Mouse (Mus musculus): Measurements from ENCODE around the gene Nfix.

Gene Nfix

DNA sequence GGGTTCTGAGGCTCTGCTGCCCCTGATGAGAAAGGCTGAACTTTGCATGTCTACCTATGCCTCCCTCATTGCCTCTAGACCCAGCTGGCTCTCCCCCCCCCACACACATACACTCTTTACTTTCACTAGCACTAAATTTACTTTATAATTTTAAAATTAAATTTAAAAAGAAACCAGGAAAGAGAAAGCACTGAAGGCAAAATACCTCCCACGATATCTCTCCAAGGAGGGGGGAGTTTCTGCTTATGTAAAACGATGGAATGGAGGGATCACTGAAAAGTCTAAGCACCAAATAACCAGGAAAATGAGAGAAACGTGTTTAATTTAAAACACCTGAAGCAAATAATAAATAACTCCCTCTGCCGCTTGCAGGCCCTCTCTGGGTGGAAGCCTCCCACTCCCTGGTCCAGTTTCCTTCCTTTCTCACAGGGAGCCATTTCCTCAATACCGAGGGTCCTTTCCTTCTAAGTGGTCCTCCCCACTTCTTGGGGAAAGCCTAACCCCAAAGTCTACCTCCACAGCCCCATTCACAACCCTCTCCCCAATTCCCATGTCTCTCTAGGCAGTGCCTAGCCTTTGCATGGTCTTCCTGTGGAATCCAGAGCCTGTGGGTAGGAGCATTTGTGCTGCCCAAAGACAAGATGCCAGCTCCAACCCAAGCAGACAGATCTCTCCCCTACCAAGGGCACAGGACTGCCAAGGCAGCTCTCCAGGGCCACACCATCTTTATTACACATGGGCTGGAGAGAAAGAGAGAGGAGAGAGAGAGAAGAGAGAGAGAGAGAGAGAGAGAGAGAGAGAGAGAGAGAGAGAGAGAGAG lies 18.2 kb downstream of the Nfix start:
- no peak for DNase-seq (ENCODE audit: low read depth, low spot score)

GRCm38 (mm10) chr8:84780949-84781680 lies 19.0 kb downstream of the Nfix start:
- DNase-seq (ENCODE audit: low read depth, low spot score): no peak

GRCm38 (mm10) chr8:84780225-84780555 lies 20.0 kb downstream of the Nfix start:
- DNase-seq (ENCODE audit: low read depth, low spot score): no peak

DNA sequence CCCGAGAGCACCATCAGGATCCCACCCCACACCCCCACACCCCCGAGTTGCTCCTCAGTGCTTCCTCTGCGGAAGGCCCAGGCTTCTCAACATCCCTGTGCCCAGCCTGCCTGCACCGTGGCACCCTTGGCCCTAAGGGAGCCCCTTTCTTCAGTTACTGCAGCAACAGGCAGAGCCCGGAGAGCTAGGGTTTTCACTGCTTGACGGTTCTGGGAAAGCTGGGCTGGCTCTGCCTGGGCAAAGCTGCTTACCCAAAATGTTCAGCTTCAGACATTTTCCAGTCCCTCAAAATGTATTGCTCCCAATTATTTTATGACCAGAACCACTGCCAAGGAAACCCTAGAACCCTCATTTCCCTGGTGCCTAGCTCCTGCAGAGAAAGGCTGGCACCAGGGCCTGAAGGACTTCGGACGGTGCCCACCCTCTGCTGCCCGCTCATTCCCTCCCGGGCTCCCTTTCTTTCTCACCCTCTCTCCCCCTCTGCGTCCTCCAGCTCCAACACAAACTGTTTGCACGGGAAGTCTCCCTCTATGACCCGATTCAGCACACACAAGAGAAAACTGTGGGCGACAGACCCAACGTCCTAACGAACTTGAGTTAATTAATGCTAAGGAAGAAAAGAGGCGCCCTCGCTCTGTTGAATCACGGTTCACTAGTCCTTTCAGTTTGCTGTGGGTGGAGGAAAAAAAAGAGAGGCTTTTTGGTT lies 20.5 kb downstream of the Nfix start:
- DNase-seq (ENCODE audit: low read depth, low spot score): no peak

GRCm38 (mm10) chr8:84778638-84779380 lies 21.3 kb downstream of the Nfix start:
- no peak for DNase-seq (ENCODE audit: low read depth, low spot score)

DNA sequence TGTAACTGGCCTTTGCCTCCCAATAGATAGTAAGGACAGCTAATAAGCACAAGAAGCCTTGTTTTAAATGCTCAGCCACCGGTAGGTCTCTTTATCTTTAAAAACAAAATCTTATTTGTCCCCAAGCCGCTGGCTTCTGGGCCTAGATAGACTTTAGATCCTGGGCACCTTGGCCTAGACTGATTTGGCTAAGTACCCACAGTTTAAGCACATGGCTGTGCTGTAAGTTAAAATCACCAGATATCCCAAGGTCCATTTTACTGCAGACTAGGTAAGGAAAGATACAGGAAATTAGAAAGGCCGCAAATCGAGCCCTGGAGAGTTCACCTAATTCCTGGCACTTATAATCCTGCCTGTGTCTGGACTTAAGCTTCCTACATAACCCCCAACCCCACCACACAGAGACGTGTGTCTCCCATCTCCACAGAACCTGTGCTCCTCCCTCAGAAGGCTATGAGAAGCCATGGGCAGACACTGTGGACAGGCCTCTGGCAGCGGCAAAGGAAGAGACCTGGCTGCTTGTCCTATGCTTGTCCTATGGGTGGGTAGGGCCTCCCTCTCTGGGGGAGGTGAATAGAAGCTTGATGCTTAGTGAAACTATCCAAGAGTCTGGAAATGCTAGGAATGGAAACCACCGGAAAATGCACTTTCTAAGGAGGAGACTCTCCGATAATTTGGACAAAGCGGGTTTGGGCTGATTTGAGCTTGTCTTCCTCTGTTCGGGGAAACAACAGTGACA lies 22.1 kb downstream of the Nfix start:
- DNase-seq (ENCODE audit: low read depth, low spot score): no peak

DNA sequence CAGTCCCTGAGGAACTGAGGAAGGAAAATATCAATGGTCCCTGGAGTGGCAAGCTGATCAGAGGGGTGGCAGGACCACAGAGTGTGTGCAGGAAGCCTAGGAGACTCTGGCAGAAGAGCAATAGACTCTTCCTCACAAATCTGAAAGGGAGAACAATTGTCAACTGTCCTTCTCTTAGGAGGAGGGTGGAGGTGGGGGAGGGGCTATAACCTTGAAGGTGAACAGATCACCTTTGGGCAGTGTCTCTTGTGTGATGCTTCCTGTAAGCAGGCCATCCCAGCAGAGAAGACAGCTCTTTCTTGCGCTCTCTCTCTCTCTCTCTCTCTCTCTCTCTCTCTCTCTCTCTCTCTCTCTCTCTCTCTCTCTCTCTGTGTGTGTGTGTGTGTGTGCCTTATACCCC lies 23.6 kb downstream of the Nfix start:
- DNase-seq (ENCODE audit: low read depth, low spot score): no peak

GRCm38 (mm10) chr8:84775621-84776113 lies 24.5 kb downstream of the Nfix start:
- no peak for DNase-seq (ENCODE audit: low read depth, low spot score)

DNA sequence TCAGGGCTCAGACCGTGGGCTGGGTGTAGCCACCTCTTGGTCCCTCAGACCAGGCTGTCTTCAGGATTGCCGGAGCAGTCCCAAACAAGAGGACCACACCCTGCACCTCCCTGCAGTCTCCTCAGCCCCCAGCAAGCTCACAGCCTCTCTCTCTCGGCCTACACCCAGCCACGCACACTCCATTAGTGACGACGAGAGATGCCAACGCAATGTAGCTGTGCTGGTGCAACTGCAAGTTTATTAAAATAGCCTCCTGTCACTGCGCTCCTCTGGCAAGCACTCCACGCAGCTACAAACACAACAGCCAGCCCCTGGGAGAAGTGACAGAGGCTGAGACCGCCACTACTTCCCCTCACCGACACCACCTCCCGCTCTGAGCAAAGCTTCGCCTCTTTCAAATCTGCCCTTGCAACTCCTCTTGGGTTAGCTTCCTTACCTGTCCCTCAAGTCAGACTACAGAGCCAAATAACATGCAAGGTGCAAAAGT lies 25.0 kb downstream of the Nfix start:
- DNase-seq (ENCODE audit: low read depth, low spot score): no peak

GRCm38 (mm10) chr8:84774473-84774911 lies 25.7 kb downstream of the Nfix start:
- DNase-seq (ENCODE audit: low read depth, low spot score): no peak

GRCm38 (mm10) chr8:84773833-84774232 lies 26.3 kb downstream of the Nfix start:
- DNase-seq (ENCODE audit: low read depth, low spot score): no peak

- DNase-seq (ENCODE audit: low read depth, low spot score): no peak
These were observed 26.8 kb downstream of the Nfix start for GRCm38 (mm10) chr8:84773304-84773703.

DNA sequence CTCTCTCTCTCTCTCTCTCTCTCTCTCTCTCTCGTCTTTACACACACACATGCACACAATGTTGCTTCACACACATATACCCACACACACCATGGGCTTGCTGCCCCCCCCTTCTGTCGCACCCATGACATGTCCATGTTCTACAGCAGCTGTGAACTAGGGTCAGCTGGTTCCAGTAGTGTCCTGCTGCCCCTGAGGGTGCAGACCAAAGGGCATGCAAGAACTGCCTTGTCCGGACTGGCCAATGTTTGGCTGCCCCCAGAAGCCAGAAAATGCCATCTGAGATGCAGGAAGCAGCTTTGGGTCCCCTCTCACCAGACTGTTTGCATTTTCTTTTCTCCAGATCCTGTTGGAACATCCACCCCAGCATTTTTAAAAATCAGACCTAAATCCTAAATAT lies 27.5 kb downstream of the Nfix start:
- DNase-seq (ENCODE audit: low read depth, low spot score): no peak

DNA sequence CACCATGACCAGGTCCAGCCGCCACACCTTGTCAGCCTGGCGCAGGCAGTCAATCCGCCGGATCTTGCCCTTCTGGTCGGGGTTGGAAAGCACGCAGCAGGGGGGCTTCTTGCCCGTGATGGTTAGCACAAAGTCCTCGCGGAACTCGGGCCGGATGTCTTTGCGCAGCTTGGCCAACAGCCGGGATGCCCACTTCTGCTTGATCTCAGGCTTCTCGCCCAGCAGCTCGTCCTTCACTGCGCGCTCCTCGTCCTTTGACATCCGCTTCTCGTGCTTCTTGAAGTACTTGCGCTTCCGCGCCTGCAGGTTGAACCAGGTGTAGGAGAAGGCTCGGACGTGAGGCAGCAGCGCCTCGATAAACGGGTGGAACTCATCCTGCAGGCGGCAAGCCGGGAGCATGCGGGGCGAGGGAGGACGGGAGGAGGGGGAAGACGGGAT lies 28.2 kb downstream of the Nfix start:
- peak; percentile 58 for DNase-seq (ENCODE audit: low read depth, low spot score)

GRCm38 (mm10) chr8:84771000-84771687 lies 29.0 kb downstream of the Nfix start:
- no peak for DNase-seq (ENCODE audit: low read depth, low spot score)

DNA sequence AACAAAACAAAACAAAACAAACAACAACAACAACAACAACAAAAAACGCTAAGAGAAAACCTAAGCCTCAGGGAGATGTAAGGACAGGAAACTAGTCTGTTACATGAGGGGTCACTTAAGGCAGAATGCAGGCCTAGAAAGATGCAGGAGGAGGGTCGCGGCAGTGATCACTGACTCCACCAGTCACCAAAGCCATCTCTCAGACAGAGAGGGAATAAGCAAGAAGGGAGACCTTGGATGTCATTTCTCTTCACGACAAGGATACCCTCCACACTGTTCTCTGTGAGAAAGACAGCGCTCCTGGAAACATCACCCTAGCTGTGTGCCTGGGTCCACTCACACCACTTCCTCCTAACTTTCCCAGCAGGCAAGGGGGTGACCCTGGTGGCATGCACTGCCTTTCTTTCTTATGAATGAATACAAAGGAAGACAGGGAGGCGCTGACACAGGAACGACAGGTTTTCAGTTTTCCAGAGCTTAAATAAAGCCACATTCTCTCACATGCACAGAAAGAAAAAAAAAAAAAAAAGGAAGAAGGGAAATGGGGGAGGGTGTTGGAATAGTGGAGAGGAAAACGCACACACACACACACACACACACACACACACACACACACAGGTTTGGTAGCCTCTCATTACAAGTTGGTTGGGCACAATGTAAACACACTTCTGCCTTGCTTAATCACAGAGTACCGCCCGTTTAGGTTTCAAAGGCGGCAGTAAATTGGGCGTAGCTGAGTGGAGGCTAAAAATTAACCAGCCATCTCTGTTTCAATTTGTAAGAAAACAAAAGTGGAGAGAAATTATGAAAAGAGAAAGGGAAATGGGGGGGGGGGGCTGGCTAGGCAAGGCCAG lies 29.8 kb downstream of the Nfix start:
- DNase-seq (ENCODE audit: low read depth, low spot score): no peak

GRCm38 (mm10) chr8:84769324-84769723 lies 30.8 kb downstream of the Nfix start:
- no peak for DNase-seq (ENCODE audit: low read depth, low spot score)

DNA sequence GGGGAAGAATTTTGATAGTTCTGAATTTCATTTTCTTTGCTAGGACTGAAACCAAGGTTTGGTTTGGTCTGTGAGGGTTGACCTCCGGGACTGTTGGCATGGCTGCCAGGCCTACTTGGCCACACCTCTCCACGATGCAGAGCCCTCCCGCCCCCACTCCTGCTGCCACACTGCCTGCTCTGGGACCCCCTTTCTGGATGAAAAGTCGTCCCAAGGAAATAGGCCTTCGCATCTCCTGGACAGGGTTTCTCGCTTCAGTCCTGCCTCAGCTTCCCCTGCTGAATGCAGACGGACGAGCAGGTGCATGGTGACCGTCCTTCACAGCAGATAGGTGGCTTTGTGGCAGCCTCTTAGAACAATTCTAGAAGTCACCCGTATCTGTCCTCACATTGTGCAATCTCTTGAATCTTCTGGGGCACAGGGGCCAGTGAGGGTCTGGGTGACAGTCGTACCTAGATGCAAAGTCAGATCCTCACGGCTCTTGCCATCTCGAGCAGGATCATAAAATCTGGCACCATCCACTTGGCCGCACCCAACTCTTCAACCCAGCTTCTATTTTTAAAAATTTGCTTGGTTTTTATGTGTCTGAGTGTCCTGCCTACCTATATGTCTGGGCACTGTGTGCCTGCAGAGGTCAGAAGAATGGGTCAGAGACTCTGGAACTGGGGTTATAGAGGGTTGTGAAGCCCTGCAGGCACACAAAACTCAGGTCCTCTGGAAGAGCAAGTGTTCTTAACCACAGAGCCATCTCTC lies 31.6 kb downstream of the Nfix start:
- no peak for DNase-seq (ENCODE audit: low read depth, low spot score)
